In the genomic region with DNA sequence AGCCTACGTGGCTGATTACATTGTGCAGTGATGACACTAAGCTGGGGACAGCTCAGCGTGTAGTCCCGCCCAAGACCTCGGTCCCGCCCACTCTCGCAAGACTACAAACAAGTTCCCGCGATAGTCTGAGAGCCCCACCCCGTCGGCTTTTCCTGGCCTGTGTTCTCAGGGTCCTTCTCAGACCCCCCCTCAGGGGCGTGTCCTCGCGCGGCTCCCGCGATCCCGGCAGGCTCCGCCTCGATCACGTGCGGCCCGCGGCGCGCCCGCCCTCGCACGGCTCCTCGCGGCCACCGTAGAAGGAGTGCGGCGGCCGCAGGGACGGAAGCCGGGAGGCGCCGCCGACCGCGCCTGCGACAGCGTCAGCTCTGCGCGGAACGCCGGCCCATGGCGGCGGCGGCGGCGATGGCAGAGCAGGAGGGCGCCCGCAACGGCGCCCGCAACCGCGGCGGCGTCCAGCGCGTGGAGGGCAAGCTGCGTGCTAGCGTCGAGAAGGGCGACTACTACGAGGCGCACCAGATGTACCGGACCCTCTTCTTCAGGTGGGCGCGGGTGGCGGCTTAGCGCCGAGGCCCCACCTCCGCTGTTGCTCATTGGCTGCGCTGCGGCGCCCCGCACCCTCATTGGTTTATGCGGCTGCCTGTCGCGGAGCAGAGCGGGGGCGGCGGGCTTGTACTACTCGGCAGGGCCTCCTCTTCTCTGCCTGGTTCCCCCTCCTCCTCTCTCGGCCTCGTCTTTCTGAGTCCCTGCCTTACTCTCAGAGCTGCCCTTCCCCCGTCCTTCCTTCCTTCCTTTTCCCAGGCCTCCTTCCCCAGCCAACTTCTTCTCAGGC, we compare ENCODE assay signal across 8 mouse cellular contexts. TPM values are rescaled to one million over a fixed set of nuclear protein-coding genes. Genes with fewer than 3 reads are reported as not detected.
A peak's percentile ranks its signal among the peaks of the same experiment; 100 is the strongest.
DNase-seq lines count a peak whose midpoint lies in the region; ATAC-seq and TF ChIP-seq lines count a peak whose summit lies in the region.

A gene (plus strand): TSS at position 244 of the 829 bp plus-strand sequence.

- no peaks in the 10 kb centered on the region for H3K27me3 ChIP-seq in G1E (ENCODE audit: insufficient read depth, low read length)
- H3K27me3 ChIP-seq in forebrain, embryonic 16.5 days (replicated peaks; ENCODE audit: control insufficient read depth, insufficient read depth, low read length), result no peaks in the 10 kb centered on the region
- H3K27me3 ChIP-seq in lung, embryonic 14.5 days (ENCODE audit: insufficient read depth, low read length), result no peaks in the 10 kb centered on the region
- no peaks in the 10 kb centered on the region for H3K27me3 ChIP-seq in thymus, adult 2 months (ENCODE audit: control insufficient read depth, insufficient read depth, low read length)

- intact Hi-C loops in heart, postnatal 36 days (cut with DNase I), result loop anchor here (1.0 to 5.0 kb wide), 2 partner anchors 52 to 100 kb away; a partner anchor contains a TSS

- H3K4me1 ChIP-seq in G1E (ENCODE audit: insufficient read depth, low read depth, low read length), result peaks cover 68% of the 10 kb centered on the region
- H3K4me1 ChIP-seq in forebrain, embryonic 16.5 days (replicated peaks; ENCODE audit: control insufficient read depth, insufficient read depth, low read length), result peaks cover 17% of the 10 kb centered on the region
- peaks cover 9% of the 10 kb centered on the region for H3K4me1 ChIP-seq in lung, embryonic 14.5 days (ENCODE audit: insufficient read depth)
- H3K4me1 ChIP-seq in olfactory bulb, adult 2 months (ENCODE audit: control insufficient read depth, insufficient read depth, low read length), result peaks cover 23% of the 10 kb centered on the region
- H3K4me1 ChIP-seq in thymus, adult 2 months (replicated peaks; ENCODE audit: control insufficient read depth, insufficient read depth, low read length), result peaks cover 12% of the 10 kb centered on the region

- DNase-seq in G1E (ENCODE audit: low spot score), result peak; percentile 97
- peak; percentile 95 to 99 for DNase-seq in cerebellum, adult 18-20 months
- peak; percentile 97 to 99 for DNase-seq in heart, postnatal 36 days
- peak; percentile 98 for DNase-seq in layer of hippocampus, adult 2 months (ENCODE audit: low spot score in 2 of 2)
- DNase-seq in lung, embryonic 14.5 days, result peak; percentile 100
- DNase-seq in thymus, adult 2 months, result peak; percentile 99

- peaks cover 79% of the 10 kb centered on the region for H3K36me3 ChIP-seq in G1E (replicated peaks)
- peaks cover 12% of the 10 kb centered on the region for H3K36me3 ChIP-seq in forebrain, embryonic 16.5 days (ENCODE audit: control insufficient read depth, insufficient read depth)
- H3K36me3 ChIP-seq in lung, embryonic 14.5 days (ENCODE audit: insufficient read depth), result peaks cover 47% of the 10 kb centered on the region
- H3K36me3 ChIP-seq in thymus, adult 2 months (ENCODE audit: control insufficient read depth, insufficient read depth, low read length), result peaks cover 13% of the 10 kb centered on the region; the same call in 1 of the 2 replicates

- peak within 1 kb of the TSS; percentile 92 for H3K27ac ChIP-seq in forebrain, embryonic 16.5 days (ENCODE audit: low read length)
- H3K27ac ChIP-seq in layer of hippocampus, adult 2 months, result peak within 1 kb of the TSS; percentile 99
- peak within 1 kb of the TSS; percentile 89 for H3K27ac ChIP-seq in lung, embryonic 14.5 days (ENCODE audit: low read depth)
- H3K27ac ChIP-seq in olfactory bulb, adult 2 months (ENCODE audit: insufficient read depth, low read depth, low read length), result peak within 1 kb of the TSS; percentile 95
- H3K27ac ChIP-seq in thymus, adult 2 months (ENCODE audit: control insufficient read depth, insufficient read depth, low read length), result peak within 1 kb of the TSS; percentile 56

- ATAC-seq in G1E (ENCODE audit: extremely low read depth, insufficient number of reproducible peaks, low FRiP score, poor library complexity, severe bottlenecking), result peak; percentile 77
- peak; percentile 97 for ATAC-seq in forebrain, embryonic 16.5 days
- ATAC-seq in lung, embryonic 14.5 days (ENCODE audit: insufficient read depth), result peak; percentile 95

- H3K9ac ChIP-seq in forebrain, embryonic 16.5 days (replicated peaks; ENCODE audit: low read depth, low read length), result peak within 1 kb of the TSS; percentile 83
- H3K9ac ChIP-seq in lung, embryonic 14.5 days, result peak within 1 kb of the TSS; percentile 78

- peak within 1 kb of the TSS; percentile 95 for H3K4me2 ChIP-seq in forebrain, embryonic 16.5 days (ENCODE audit: low read length)
- peak within 1 kb of the TSS; percentile 98 for H3K4me2 ChIP-seq in lung, embryonic 14.5 days

- no peaks in the 10 kb centered on the region for H3K9me3 ChIP-seq in G1E (replicated peaks)
- no peaks in the 10 kb centered on the region for H3K9me3 ChIP-seq in forebrain, embryonic 16.5 days (ENCODE audit: control insufficient read depth, low read length)
- no peaks in the 10 kb centered on the region for H3K9me3 ChIP-seq in lung, embryonic 14.5 days (ENCODE audit: low read depth, low read length)

- TF ChIP-seq CTCF in G1E (IDR thresholded peaks at IDR 0.05; ENCODE audit: low read depth, low read length), result no peak
- no peak for TF ChIP-seq CTCF in layer of hippocampus, adult 2 months (conservative IDR thresholded peaks at IDR 0.05)
- TF ChIP-seq CTCF in lung, embryonic 14.5 days (IDR thresholded peaks at IDR 0.05; ENCODE audit: low read depth), result no peak
- TF ChIP-seq CTCF in olfactory bulb, adult 2 months (IDR thresholded peaks at IDR 0.05; ENCODE audit: insufficient read depth, low read depth, low read length), result no peak
- peak; percentile 41; the same call in 1 of the 2 replicates for TF ChIP-seq CTCF in thymus, adult 2 months (IDR thresholded peaks at IDR 0.05; ENCODE audit: borderline replicate concordance, control insufficient read depth, extremely low read depth, insufficient read depth, low read length, poor library complexity)

- TF ChIP-seq POLR2A in olfactory bulb, adult 2 months (IDR thresholded peaks at IDR 0.05; ENCODE audit: insufficient read depth, low read depth, low read length), result peak; percentile 30; the same call in 1 of the 2 replicates
- TF ChIP-seq POLR2A in thymus, adult 2 months (IDR thresholded peaks at IDR 0.05; ENCODE audit: control insufficient read depth, extremely low read depth, insufficient read depth, low read length, poor library complexity), result peak; percentile 58

- WGBS in forebrain, embryonic 16.5 days, result under 1% methylated on average over 72 of the region's 90 CpGs
- under 1% methylated on average over 90 of the region's 90 CpGs for WGBS in lung, embryonic 14.5 days
- under 1% methylated on average over 90 of the region's 90 CpGs for WGBS in olfactory bulb, adult 2 months
- WGBS in thymus, adult 2 months, result under 1% methylated on average over 89 of the region's 90 CpGs

- peak within 1 kb of the TSS; percentile 86 for H3K4me3 ChIP-seq in G1E (ENCODE audit: low read depth, low read length)
- H3K4me3 ChIP-seq in forebrain, embryonic 16.5 days (replicated peaks; ENCODE audit: low read length), result peak within 1 kb of the TSS; percentile 81
- peak within 1 kb of the TSS; percentile 68 for H3K4me3 ChIP-seq in layer of hippocampus, adult 2 months
- H3K4me3 ChIP-seq in lung, embryonic 14.5 days (ENCODE audit: low read depth, low read length), result peak within 1 kb of the TSS; percentile 68
- H3K4me3 ChIP-seq in olfactory bulb, adult 2 months (ENCODE audit: insufficient read depth, low read depth, low read length), result peak within 1 kb of the TSS; percentile 89
- peak within 1 kb of the TSS; percentile 61 for H3K4me3 ChIP-seq in thymus, adult 2 months (ENCODE audit: control insufficient read depth, insufficient read depth, low read length)

RNA-seq across cellular contexts. Expression of the gene that starts here (rescaled TPM):
- total RNA-seq in G1E (2014; fragmentation: Nextera tagmentation) (37.3 and 45.3 TPM in 2 replicates), G1E (2017) (22.3 and 23.9 TPM in 2 replicates)
- polyA plus RNA-seq in G1E (2012), result 68.0 and 71.2 TPM in 2 replicates
- polyA plus RNA-seq in forebrain, embryonic 16.5 days (2015; fragmentation: Nextera tagmentation; extraction: Ambion mirVana), result 133 and 135 TPM in 2 replicates
- total RNA-seq in heart, postnatal 36 days (2021), result 10 to 100 TPM; 44.8 to 47.4 TPM
- total RNA-seq in layer of hippocampus, adult 2 months (2021), result 10 to 100 TPM; 52.5 to 53.8 TPM
- 183 and 185 TPM in 2 replicates for polyA plus RNA-seq in lung, embryonic 14.5 days (2014; fragmentation: Nextera tagmentation; extraction: Ambion mirVana)
- polyA plus RNA-seq in olfactory bulb, adult 2 months (2012; ENCODE audit: insufficient read depth, insufficient read length, low replicate concordance, missing spikeins), result not detected in 2 replicates
- 186 and 252 TPM in 2 replicates for polyA plus RNA-seq in thymus, adult 2 months (2012; rRNA removed)

Comparison
In these comparisons a context has a peak if more than half of its experiments do, and no peak if none do; other contexts are left out.
1. Peak in every context shown above with its lines: DNase-seq, ATAC-seq, H3K4me3 ChIP-seq and H3K27ac ChIP-seq.
2. RNA of the gene that starts here (polyA plus RNA-seq): 186 to 252 TPM in thymus, adult 2 months, 183 to 185 TPM in lung, embryonic 14.5 days, 133 to 135 TPM in forebrain, embryonic 16.5 days and 68.0 to 71.2 TPM in G1E; not detected in olfactory bulb, adult 2 months; every median in the first group is over 10 times any median in the second.